Mouse (Mus musculus): ENCODE results near the gene Tmem63b.
A peak's percentile ranks its signal among the peaks of the same experiment; 100 is the strongest.

The Tmem63b gene

GRCm38 (mm10) chr17:45619386-45620256, 67.1 kb downstream of the Tmem63b start:
- peak; percentile 34 to 49 for DNase-seq

- peak; percentile 67 to 74 for DNase-seq
Observed at GRCm38 (mm10) chr17:45618941-45619385, 67.7 kb downstream of the Tmem63b start.

GRCm38 (mm10) chr17:45617655-45618054, 69.0 kb downstream of the Tmem63b start:
- no peak for DNase-seq

GRCm38 (mm10) chr17:45616679-45617078, 70.0 kb downstream of the Tmem63b start:
- DNase-seq = no peak

- DNase-seq = no peak
Observed at GRCm38 (mm10) chr17:45616046-45616650, 70.6 kb downstream of the Tmem63b start.

- DNase-seq = no peak
Observed at GRCm38 (mm10) chr17:45612921-45613320, 73.8 kb downstream of the Tmem63b start.

- DNase-seq = no peak
Observed at GRCm38 (mm10) chr17:45612008-45612407, 74.7 kb downstream of the Tmem63b start.
